Mouse (Mus musculus) central nervous system, embryonic 14 days (tissue): ENCODE data around the gene 2610001J05Rik. TPM values are rescaled to one million over a fixed set of nuclear protein-coding genes. Genes with fewer than 3 reads are reported as not detected.

Experiments
- polyA plus RNA-seq: library from polyadenylated mRNA; depleted of rRNA; stranded (reverse); fragments of >200 nt; gene quantifications from 2 replicates; pipeline ENCODE4 v1.2.3, GENCODE M21; 2012; rRNA removed

Gene 2610001J05Rik
- 66.5 and 69.7 TPM in 2 replicates for polyA plus RNA-seq

GRCm38 (mm10) chr6:13870919-13871624 lies at the start of gene 2610001J05Rik:
Gene 2610001J05Rik (minus strand): TSS chr6:13871518.

GRCm38 (mm10) chr6:13839345-13840054 lies 31.8 kb downstream of the 2610001J05Rik start, which contains the start of gene Gpr85:
Gene Gpr85 (minus strand): TSS chr6:13839942.

Other genes with a start within 250 kb of the 2610001J05Rik start
- gene Bmt2, start 193.6 kb downstream of the 2610001J05Rik start, polyA plus RNA-seq: 13.3 and 14.6 TPM in 2 replicates
- 45.8 and 55.0 TPM in 2 replicates for gene Gpr85, start 31.6 kb downstream of the 2610001J05Rik start, polyA plus RNA-seq